Mouse (Mus musculus) lung, embryonic 15.5 days (tissue): ENCODE data around the gene Myof. TPM values are rescaled to one million over a fixed set of nuclear protein-coding genes. Genes with fewer than 3 reads are reported as not detected.

ENCODE experiments used
- ATAC-seq: fragments of 200-750 bp; cut with Nextera tagmentation; 2 replicates; pipeline ENCODE4 v1.8.0; 2017; ENCODE audit warnings: moderate number of reproducible peaks, borderline replicate concordance; ENCODE audit not compliant: low FRiP score, low TSS enrichment; ENCODE audit errors: extremely low read depth
- H3K27ac ChIP-seq: fragments of 300-500 bp; sonication (generic); 2 replicates; pipeline ENCODE4 v1.5.1; 2015; ENCODE audit warnings: moderate library complexity, mild to moderate bottlenecking, inconsistent platforms
- H3K27me3 ChIP-seq: fragments of 300-500 bp; sonication (generic); 2 replicates; pipeline ENCODE4 v1.6.1; 2015; ENCODE audit warnings: inconsistent platforms
- H3K36me3 ChIP-seq: fragments of 300-500 bp; sonication (generic); 2 replicates; pipeline ENCODE4 v1.6.1; 2015; ENCODE audit warnings: inconsistent platforms
- H3K4me1 ChIP-seq: fragments of 300-500 bp; sonication (generic); 2 replicates; pipeline ENCODE4 v1.6.1; 2015; ENCODE audit warnings: inconsistent platforms
- H3K4me2 ChIP-seq: fragments of 300-500 bp; sonication (generic); 2 replicates; pipeline ENCODE4 v1.6.1; 2015; ENCODE audit warnings: inconsistent platforms, mild to moderate bottlenecking, moderate library complexity
- H3K4me3 ChIP-seq: fragments of 300-500 bp; sonication (generic); 2 replicates; pipeline ENCODE4 v1.5.1; 2015; ENCODE audit warnings: mild to moderate bottlenecking, inconsistent platforms
- H3K9ac ChIP-seq: fragments of 300-500 bp; sonication (generic); 2 replicates; pipeline ENCODE4 v1.6.1; 2015; ENCODE audit warnings: inconsistent platforms
- H3K9me3 ChIP-seq: fragments of 300-500 bp; sonication (generic); 2 replicates; pipeline ENCODE4 v1.6.1; 2016; ENCODE audit warnings: inconsistent platforms
- WGBS: fragments of 180-500 bp; shearing (Covaris S2); methylation state at CpG from one replicate; pipeline ENCODE4 v1.1.7; 2015; 5-methylcytosine and 5-hydroxymethylcytosine counted together
- polyA plus RNA-seq: library from polyadenylated mRNA; unstranded; fragments of >200 nt; fragmentation: Nextera tagmentation; extraction: Ambion mirVana; gene quantifications from 2 replicates; pipeline ENCODE4 v1.2.1, GENCODE M21; 2015

The Myof gene
- polyA plus RNA-seq, 1 experiment from 2014 or later = 29.4 TPM

DNA sequence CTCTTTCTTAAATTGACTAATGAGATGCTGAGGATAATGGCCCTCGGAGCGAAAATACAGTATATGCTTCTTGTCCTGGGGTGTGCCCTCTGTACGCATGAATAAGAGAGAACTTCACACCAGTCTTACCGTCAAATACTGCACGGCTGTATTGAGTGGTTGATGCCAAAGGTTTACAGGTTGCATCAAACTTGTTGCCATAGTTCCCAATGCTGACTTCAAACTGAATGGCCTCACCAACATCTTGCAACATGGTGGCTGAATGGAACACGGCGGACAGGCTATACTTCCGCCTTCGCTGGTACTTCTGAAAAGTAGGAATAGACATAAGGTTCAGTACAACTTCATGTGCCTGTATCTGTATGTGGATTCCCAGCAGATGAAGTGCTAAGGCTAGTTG lies 82.6 kb downstream of the Myof start:
- no peak for ATAC-seq
- WGBS = 95% methylated on average over 9 of the region's 9 CpGs
- H3K36me3 ChIP-seq = peaks cover 14% of the 10 kb centered on the region
- no peaks in the 10 kb centered on the region for H3K27me3 ChIP-seq
- H3K4me3 ChIP-seq = no peak overlapping the region
- no peak overlapping the region for H3K9ac ChIP-seq
- H3K4me2 ChIP-seq = no peak overlapping the region
- no peaks in the 10 kb centered on the region for H3K9me3 ChIP-seq
- no peak overlapping the region for H3K27ac ChIP-seq
- H3K4me1 ChIP-seq = 0 out of 2 replicates have a peak, but pooled peaks cover 7% of the 10 kb centered on the region

- H3K27me3 ChIP-seq = no peaks in the 10 kb centered on the region
- H3K27ac ChIP-seq = no peak overlapping the region
- no peak overlapping the region for H3K9ac ChIP-seq
- no peak overlapping the region for H3K4me2 ChIP-seq
- no peak for ATAC-seq
- no peak overlapping the region for H3K4me3 ChIP-seq
- no peaks in the 10 kb centered on the region for H3K9me3 ChIP-seq
- 0 out of 2 replicates have a peak, but pooled peaks cover 8% of the 10 kb centered on the region for H3K4me1 ChIP-seq
- peaks cover 14% of the 10 kb centered on the region for H3K36me3 ChIP-seq
- WGBS = 84% methylated on average over 10 of the region's 10 CpGs
Measured at GRCm38 (mm10) chr19:37959543-37960215, 83.7 kb downstream of the Myof start.

DNA sequence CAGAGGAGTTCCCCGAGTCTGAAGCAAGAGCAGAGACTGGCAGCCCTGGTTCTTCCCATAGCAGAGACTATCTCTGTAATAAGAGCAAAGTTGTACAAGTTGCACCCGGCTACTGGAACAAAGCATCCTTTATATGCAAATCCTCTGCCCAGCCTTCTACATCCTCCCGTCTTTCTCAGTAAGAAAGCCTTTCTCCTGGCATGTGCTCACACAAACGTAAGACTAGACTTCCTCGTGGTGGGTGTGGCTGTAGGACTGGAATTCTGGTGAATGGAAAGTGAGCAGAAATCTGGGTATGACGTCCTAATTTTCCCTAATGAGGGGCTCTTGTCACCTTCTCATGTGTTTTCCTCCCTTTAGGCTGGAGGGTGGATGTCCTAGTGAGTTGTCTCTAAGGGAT lies 84.3 kb downstream of the Myof start:
- no peaks in the 10 kb centered on the region for H3K27me3 ChIP-seq
- H3K27ac ChIP-seq = no peak overlapping the region
- no peak overlapping the region for H3K4me3 ChIP-seq
- no peak overlapping the region for H3K9ac ChIP-seq
- H3K4me1 ChIP-seq = 0 out of 2 replicates have a peak, but pooled peaks cover 8% of the 10 kb centered on the region
- H3K9me3 ChIP-seq = no peaks in the 10 kb centered on the region
- no peak for ATAC-seq
- H3K36me3 ChIP-seq = peaks cover 14% of the 10 kb centered on the region
- 47% methylated on average over 6 of the region's 6 CpGs for WGBS
- H3K4me2 ChIP-seq = no peak overlapping the region

- H3K4me1 ChIP-seq = 0 out of 2 replicates have a peak, but pooled peaks cover 8% of the 10 kb centered on the region
- ATAC-seq = no peak
- 74% methylated on average over 7 of the region's 7 CpGs for WGBS
- no peaks in the 10 kb centered on the region for H3K9me3 ChIP-seq
- no peaks in the 10 kb centered on the region for H3K27me3 ChIP-seq
- no peak overlapping the region for H3K27ac ChIP-seq
- H3K4me2 ChIP-seq = no peak overlapping the region
- no peak overlapping the region for H3K9ac ChIP-seq
- H3K4me3 ChIP-seq = no peak overlapping the region
- H3K36me3 ChIP-seq = peaks cover 22% of the 10 kb centered on the region
Measured at GRCm38 (mm10) chr19:37957256-37957655, 86.1 kb downstream of the Myof start.

GRCm38 (mm10) chr19:37956006-37956405 lies 87.4 kb downstream of the Myof start:
- WGBS = 42% methylated on average over 3 of the region's 3 CpGs
- peak; percentile 49 for ATAC-seq
- peaks cover 19% of the 10 kb centered on the region for H3K36me3 ChIP-seq

GRCm38 (mm10) chr19:37955425-37956001 lies 87.9 kb downstream of the Myof start:
- Histone ChIP-seq H3K4me2 (no peak overlapping the region), H3K36me3 (peaks cover 19% of the 10 kb centered on the region), H3K27ac (peak overlapping the region; percentile 53; the same call in 1 of the 2 replicates), H3K9ac (no peak overlapping the region), H3K9me3 (no peaks in the 10 kb centered on the region), H3K4me1 (0 out of 2 replicates have a peak, but pooled peaks cover 8% of the 10 kb centered on the region), H3K27me3 (no peaks in the 10 kb centered on the region), H3K4me3 (no peak overlapping the region)
- WGBS = 34% methylated on average over 7 of the region's 7 CpGs
- ATAC-seq = peak; percentile 72

More at GRCm38 (mm10) chr19:37956006-37956405, 87.4 kb downstream of the Myof start:
- H3K4me3 ChIP-seq = no peak overlapping the region
- no peaks in the 10 kb centered on the region for H3K9me3 ChIP-seq
- no peaks in the 10 kb centered on the region for H3K27me3 ChIP-seq
- H3K27ac ChIP-seq = peak overlapping the region; percentile 53; the same call in 1 of the 2 replicates
- no peak overlapping the region for H3K9ac ChIP-seq
- H3K4me2 ChIP-seq = no peak overlapping the region
- H3K4me1 ChIP-seq = 0 out of 2 replicates have a peak, but pooled peaks cover 8% of the 10 kb centered on the region

- Histone ChIP-seq H3K4me2 (no peak overlapping the region), H3K36me3 (peaks cover 13% of the 10 kb centered on the region), H3K9ac (no peak overlapping the region), H3K27me3 (no peaks in the 10 kb centered on the region), H3K4me3 (no peak overlapping the region), H3K9me3 (no peaks in the 10 kb centered on the region), H3K4me1 (0 out of 2 replicates have a peak, but pooled peaks cover 8% of the 10 kb centered on the region), H3K27ac (no peak overlapping the region)
- 73% methylated on average over 5 of the region's 5 CpGs for WGBS
- no peak for ATAC-seq
Measured at GRCm38 (mm10) chr19:37954772-37955171, 88.6 kb downstream of the Myof start.

DNA sequence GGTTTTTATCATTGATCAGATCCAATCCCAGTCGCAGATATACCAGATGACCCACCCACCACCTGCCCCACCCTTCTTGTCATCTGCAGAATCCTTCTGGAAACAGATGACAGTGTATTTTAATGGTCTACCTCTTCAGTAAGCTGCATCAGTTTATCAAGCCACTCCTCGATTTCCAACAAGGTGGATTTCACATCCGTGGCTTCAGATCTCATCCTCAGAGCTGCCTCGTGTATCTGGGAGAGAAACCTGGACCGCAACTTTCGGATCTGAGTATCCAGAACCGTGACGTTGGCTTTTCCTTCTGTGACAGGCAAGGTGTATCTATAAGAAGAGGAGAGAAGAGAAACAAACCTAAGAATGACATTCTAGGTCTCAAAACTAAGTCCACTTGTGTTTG lies 89.1 kb downstream of the Myof start:
- WGBS = 82% methylated on average over 8 of the region's 8 CpGs
- Histone ChIP-seq H3K27ac (no peak overlapping the region), H3K4me2 (no peak overlapping the region), H3K9ac (no peak overlapping the region), H3K27me3 (no peaks in the 10 kb centered on the region), H3K9me3 (no peaks in the 10 kb centered on the region), H3K4me3 (no peak overlapping the region), H3K4me1 (0 out of 2 replicates have a peak, but pooled peaks cover 8% of the 10 kb centered on the region), H3K36me3 (peaks cover 14% of the 10 kb centered on the region)
- no peak for ATAC-seq

GRCm38 (mm10) chr19:37946696-37947095 lies 96.7 kb downstream of the Myof start:
- no peak overlapping the region for H3K27ac ChIP-seq
- H3K9ac ChIP-seq = no peak overlapping the region
- no peaks in the 10 kb centered on the region for H3K4me1 ChIP-seq
- ATAC-seq = no peak
- H3K9me3 ChIP-seq = no peaks in the 10 kb centered on the region
- no peaks in the 10 kb centered on the region for H3K27me3 ChIP-seq
- WGBS = 19% methylated on average over 4 of the region's 4 CpGs
- no peak overlapping the region for H3K4me3 ChIP-seq
- no peak overlapping the region for H3K4me2 ChIP-seq
- H3K36me3 ChIP-seq = peaks cover 25% of the 10 kb centered on the region

DNA sequence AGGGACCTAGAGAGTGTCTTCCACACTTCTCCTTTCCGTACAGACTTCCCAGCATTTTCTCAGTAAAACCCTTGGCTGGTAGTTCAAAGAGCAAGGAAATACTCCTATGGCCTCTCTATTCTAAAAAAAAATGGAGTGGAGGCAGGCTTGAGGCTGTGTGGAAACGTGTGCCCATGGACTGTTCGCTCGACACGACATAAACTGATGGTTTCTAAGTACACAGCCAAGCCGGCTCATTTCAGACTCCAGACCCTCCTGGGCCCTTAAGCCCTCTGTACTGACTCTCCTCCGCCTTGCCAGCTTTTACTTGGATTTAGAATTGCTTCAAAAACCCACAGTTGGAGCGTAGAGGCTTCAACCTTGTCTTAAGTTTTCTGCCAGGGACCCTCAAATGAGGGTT lies 97.3 kb downstream of the Myof start:
- ATAC-seq = no peak
- WGBS = 65% methylated on average over 8 of the region's 8 CpGs

GRCm38 (mm10) chr19:37939203-37939602 lies 104.2 kb downstream of the Myof start:
- Histone ChIP-seq H3K9ac (no peak overlapping the region), H3K4me1 (no peaks in the 10 kb centered on the region), H3K4me2 (no peak overlapping the region), H3K27ac (no peak overlapping the region), H3K36me3 (peaks cover 27% of the 10 kb centered on the region), H3K27me3 (no peaks in the 10 kb centered on the region), H3K4me3 (no peak overlapping the region), H3K9me3 (no peaks in the 10 kb centered on the region)
- 85% methylated on average over 10 of the region's 10 CpGs for WGBS
- ATAC-seq = no peak

More for the DNA sequence above, 97.3 kb downstream of the Myof start:
- Histone ChIP-seq H3K27ac (no peak overlapping the region), H3K36me3 (peaks cover 28% of the 10 kb centered on the region), H3K4me2 (no peak overlapping the region), H3K9ac (no peak overlapping the region), H3K9me3 (no peaks in the 10 kb centered on the region), H3K4me1 (no peaks in the 10 kb centered on the region), H3K4me3 (no peak overlapping the region), H3K27me3 (no peaks in the 10 kb centered on the region)

- no peak for ATAC-seq
- Histone ChIP-seq H3K9ac (no peak overlapping the region), H3K4me2 (no peak overlapping the region), H3K4me1 (no peaks in the 10 kb centered on the region), H3K4me3 (no peak overlapping the region), H3K36me3 (peaks cover 23% of the 10 kb centered on the region), H3K27me3 (no peaks in the 10 kb centered on the region), H3K27ac (no peak overlapping the region), H3K9me3 (no peaks in the 10 kb centered on the region)
Measured at GRCm38 (mm10) chr19:37937092-37937491, 106.3 kb downstream of the Myof start.
